Mouse (Mus musculus): Measurements from ENCODE around the gene Trappc10.

The Trappc10 gene

GRCm38 (mm10) chr10:78216376-78217083, 27.9 kb downstream of the Trappc10 start:
- in situ Hi-C loops (cut with MboI; ENCODE audit: unreplicated experiment in 2 of 2) = no loop called here

GRCm38 (mm10) chr10:78214371-78214770, 30.1 kb downstream of the Trappc10 start:
- in situ Hi-C loops (cut with MboI; ENCODE audit: unreplicated experiment in 2 of 2) = no loop called here

GRCm38 (mm10) chr10:78211311-78211710, 33.1 kb downstream of the Trappc10 start:
- in situ Hi-C loops (cut with MboI; ENCODE audit: unreplicated experiment in 2 of 2) = no loop called here

- in situ Hi-C loops (cut with MboI; ENCODE audit: unreplicated experiment in 2 of 2) = no loop called here
Measured at GRCm38 (mm10) chr10:78201182-78201581, 43.3 kb downstream of the Trappc10 start.

- in situ Hi-C loops (cut with MboI; ENCODE audit: unreplicated experiment in 2 of 2) = no loop called here
Measured at GRCm38 (mm10) chr10:78192933-78193332, 51.5 kb downstream of the Trappc10 start.

- in situ Hi-C loops (cut with MboI; ENCODE audit: unreplicated experiment in 2 of 2) = loop anchor here in 1 of 2 experiments (10.0 kb wide), 1 partner anchor 209 kb away; no protein-coding TSS in a partner anchor
Measured at GRCm38 (mm10) chr10:78186076-78186475, 58.4 kb downstream of the Trappc10 start.

GRCm38 (mm10) chr10:78185381-78185725, 59.1 kb downstream of the Trappc10 start:
- in situ Hi-C loops (cut with MboI; ENCODE audit: unreplicated experiment in 2 of 2) = loop anchor here in 1 of 2 experiments (10.0 kb wide), 1 partner anchor 209 kb away; no protein-coding TSS in a partner anchor

GRCm38 (mm10) chr10:78184531-78185380, 59.7 kb downstream of the Trappc10 start, which contains the start of gene Pwp2:
Pwp2 (minus strand) TSS chr10:78185149.
- in situ Hi-C loops (cut with MboI; ENCODE audit: unreplicated experiment in 2 of 2) = loop anchor here in 1 of 2 experiments (10.0 kb wide), 1 partner anchor 210 kb away; no protein-coding TSS in a partner anchor

- in situ Hi-C loops (cut with MboI; ENCODE audit: unreplicated experiment in 2 of 2) = loop anchor here in 1 of 2 experiments (10.0 kb wide), 1 partner anchor 211 kb away; no protein-coding TSS in a partner anchor
Measured at GRCm38 (mm10) chr10:78183577-78183976, 60.9 kb downstream of the Trappc10 start.

- in situ Hi-C loops (cut with MboI; ENCODE audit: unreplicated experiment in 2 of 2) = loop anchor here in 1 of 2 experiments (10.0 kb wide), 1 partner anchor 212 kb away; no protein-coding TSS in a partner anchor
Measured at GRCm38 (mm10) chr10:78182321-78182720, 62.1 kb downstream of the Trappc10 start.

GRCm38 (mm10) chr10:78174474-78174873, 70.0 kb downstream of the Trappc10 start:
- in situ Hi-C loops (cut with MboI; ENCODE audit: unreplicated experiment in 2 of 2) = loop anchor here in 1 of 2 experiments (25.0 kb wide), 1 partner anchor 537 kb away; no protein-coding TSS in a partner anchor

- in situ Hi-C loops (cut with MboI; ENCODE audit: unreplicated experiment in 2 of 2) = loop anchor here in 1 of 2 experiments (25.0 kb wide), 1 partner anchor 534 kb away; no protein-coding TSS in a partner anchor
Measured at GRCm38 (mm10) chr10:78171581-78171980, 72.9 kb downstream of the Trappc10 start.

GRCm38 (mm10) chr10:78171057-78171456, 73.4 kb downstream of the Trappc10 start:
- in situ Hi-C loops (cut with MboI; ENCODE audit: unreplicated experiment in 2 of 2) = loop anchor here in 1 of 2 experiments (25.0 kb wide), 1 partner anchor 534 kb away; no protein-coding TSS in a partner anchor

- in situ Hi-C loops (cut with MboI; ENCODE audit: unreplicated experiment in 2 of 2) = loop anchor here in 1 of 2 experiments (25.0 kb wide), 1 partner anchor 533 kb away; no protein-coding TSS in a partner anchor
Measured at GRCm38 (mm10) chr10:78170445-78170844, 74.0 kb downstream of the Trappc10 start.

- in situ Hi-C loops (cut with MboI; ENCODE audit: unreplicated experiment in 2 of 2) = loop anchor here (10.0 to 25.0 kb wide), 3 partner anchors 235 to 655 kb away; partner anchors contain the start of gene Fam207a (in 2 of the 2)
Measured at GRCm38 (mm10) chr10:78169281-78170042, 75.0 kb downstream of the Trappc10 start, which contains the start of gene D10Jhu81e. D10Jhu81e (minus strand) TSS chr10:78169782.

GRCm38 (mm10) chr10:78168792-78169191, 75.6 kb downstream of the Trappc10 start:
- in situ Hi-C loops (cut with MboI; ENCODE audit: unreplicated experiment in 2 of 2) = loop anchor here (10.0 to 25.0 kb wide), 3 partner anchors 236 to 654 kb away; partner anchors contain the start of gene Fam207a (in 2 of the 2)

GRCm38 (mm10) chr10:78167775-78168174, 76.7 kb downstream of the Trappc10 start:
- in situ Hi-C loops (cut with MboI; ENCODE audit: unreplicated experiment in 2 of 2) = loop anchor here (10.0 to 25.0 kb wide), 3 partner anchors 237 to 653 kb away; partner anchors contain the start of gene Fam207a (in 2 of the 2)

- in situ Hi-C loops (cut with MboI; ENCODE audit: unreplicated experiment in 2 of 2) = loop anchor here (10.0 to 25.0 kb wide), 3 partner anchors 237 to 653 kb away; partner anchors contain the start of gene Fam207a (in 2 of the 2)
Measured at GRCm38 (mm10) chr10:78167333-78167732, 77.1 kb downstream of the Trappc10 start.

- in situ Hi-C loops (cut with MboI; ENCODE audit: unreplicated experiment in 2 of 2) = loop anchor here (10.0 to 25.0 kb wide), 3 partner anchors 239 to 651 kb away; partner anchors contain the start of gene Fam207a (in 2 of the 2)
Measured at GRCm38 (mm10) chr10:78165256-78166005, 79.0 kb downstream of the Trappc10 start.
